Mouse (Mus musculus) bone marrow, adult 2 months (tissue): ENCODE results near the gene Dph2. TPM values are rescaled to one million over a fixed set of nuclear protein-coding genes. Genes with fewer than 3 reads are reported as not detected.
A peak's percentile ranks its signal among the peaks of the same experiment; 100 is the strongest.

Source experiments
- H3K27ac ChIP-seq: fragments of 200-500 bp; 2 replicates; pipeline ENCODE4 v1.5.1; 2012; ENCODE audit warnings: low read depth, mild to moderate bottlenecking, control low read depth, inconsistent platforms, low read length; ENCODE audit not compliant: control insufficient read depth, poor library complexity, insufficient read depth
- H3K4me1 ChIP-seq: fragments of 200-500 bp; 2 replicates; pipeline ENCODE4 v1.6.1; 2011; ENCODE audit warnings: low read length; ENCODE audit not compliant: control insufficient read depth, insufficient read depth
- H3K4me3 ChIP-seq: fragments of 200-500 bp; replicated peaks from 2 replicates; pipeline ENCODE3; 2011; ENCODE audit warnings: mild to moderate bottlenecking, low read depth, low read length, control low read depth; ENCODE audit not compliant: control insufficient read depth
- CTCF ChIP-seq: fragments of 200-500 bp; IDR thresholded peaks from 2 replicates; pipeline ENCODE4 v1.5.1; 2011; ENCODE audit warnings: low read length, control low read depth; ENCODE audit not compliant: control insufficient read depth, insufficient read depth
- POLR2A ChIP-seq: fragments of 200-500 bp; IDR thresholded peaks from 2 replicates; pipeline ENCODE4 v1.6.1; 2011; ENCODE audit warnings: low read depth, mild to moderate bottlenecking, control low read depth, low read length, borderline replicate concordance; ENCODE audit not compliant: control insufficient read depth
- WGBS: fragments of 180-500 bp; shearing (Covaris S2); methylation state at CpG from one replicate; pipeline ENCODE4 v1.1.7; 2018; 5-methylcytosine and 5-hydroxymethylcytosine counted together
- polyA plus RNA-seq: library from polyadenylated mRNA; stranded (reverse); fragments of >200 nt; gene quantifications from 2 replicates; pipeline ENCODE4 v1.2.4, GENCODE M21; 2011; ENCODE audit warnings: low replicate concordance; ENCODE audit not compliant: missing spikeins, insufficient read depth, insufficient read length

Dph2 gene
- polyA plus RNA-seq, 1 experiment = 7.0 TPM

DNA sequence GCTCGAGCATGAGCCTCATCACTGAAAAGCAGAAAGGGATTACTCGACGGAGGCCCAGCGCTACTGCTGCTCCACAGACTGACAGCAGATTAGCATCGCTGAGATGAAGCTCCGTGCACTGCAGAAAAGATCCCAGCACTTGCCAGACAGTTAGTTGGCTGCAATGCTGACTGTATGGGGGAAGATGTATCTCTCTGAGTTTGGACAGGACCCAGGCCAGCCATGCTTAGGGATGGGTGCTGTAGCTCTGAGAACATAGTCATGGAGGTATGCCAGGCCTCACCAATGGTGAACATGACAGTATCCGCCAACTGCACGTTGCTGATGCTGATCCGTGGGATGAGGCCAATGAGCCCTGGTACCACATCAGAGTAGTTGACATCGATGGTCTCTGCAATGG, 12.3 kb upstream of the Dph2 start:
- Histone ChIP-seq H3K4me1 (no peaks in the 10 kb centered on the region), H3K27ac (no peak overlapping the region), H3K4me3 (no peak overlapping the region)
- WGBS = 87% methylated on average over 10 of the region's 10 CpGs
- TF ChIP-seq POLR2A (no peak), CTCF (no peak)

DNA sequence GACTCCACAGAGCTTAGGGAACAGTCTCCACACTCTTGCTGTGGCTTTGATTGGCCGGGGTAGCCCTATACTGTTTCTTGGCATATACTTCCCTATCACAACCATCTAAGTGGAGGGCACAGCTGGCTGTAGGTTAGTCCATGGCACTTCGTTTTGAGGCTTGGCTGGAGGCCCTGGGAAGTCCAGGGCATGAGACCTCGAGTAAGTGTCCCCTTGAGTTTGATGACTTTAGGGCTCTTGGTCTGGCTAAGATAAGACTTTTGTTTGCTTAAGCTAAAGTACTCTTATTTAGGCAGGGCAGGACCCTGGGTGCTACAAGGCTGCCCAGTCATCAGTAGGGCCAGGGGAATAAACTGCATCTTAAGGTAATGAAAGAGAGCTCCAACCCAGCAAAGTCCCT, 6.3 kb upstream of the Dph2 start:
- 67% methylated on average over 3 of the region's 3 CpGs for WGBS
- Histone ChIP-seq H3K4me1 (no peaks in the 10 kb centered on the region), H3K27ac (no peak overlapping the region), H3K4me3 (no peak overlapping the region)
- TF ChIP-seq POLR2A (no peak), CTCF (no peak)

DNA sequence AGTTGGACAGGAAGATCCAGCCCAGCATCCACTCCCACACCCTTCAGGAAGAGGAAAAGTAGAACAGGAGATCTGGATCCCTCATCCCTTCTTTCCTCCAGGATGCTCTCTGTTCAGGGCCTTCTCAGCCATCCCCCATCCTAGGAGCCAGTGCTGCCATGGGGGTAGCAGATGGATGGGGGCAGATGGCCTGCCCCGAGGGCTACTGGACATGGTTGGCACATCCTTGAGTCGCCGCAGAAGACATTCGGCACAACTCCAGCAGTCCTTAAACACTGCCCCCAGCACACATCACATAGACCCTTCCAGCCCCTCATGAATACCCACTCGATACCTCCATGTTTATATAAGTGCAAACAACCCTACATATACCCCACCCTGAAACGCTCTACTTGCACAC, 4.2 kb upstream of the Dph2 start:
- Histone ChIP-seq H3K27ac (no peak overlapping the region), H3K4me1 (no peaks in the 10 kb centered on the region; the same call in 1 of the 2 replicates), H3K4me3 (no peak overlapping the region)
- TF ChIP-seq CTCF (no peak), POLR2A (no peak)
- WGBS = 96% methylated on average over 6 of the region's 6 CpGs

DNA sequence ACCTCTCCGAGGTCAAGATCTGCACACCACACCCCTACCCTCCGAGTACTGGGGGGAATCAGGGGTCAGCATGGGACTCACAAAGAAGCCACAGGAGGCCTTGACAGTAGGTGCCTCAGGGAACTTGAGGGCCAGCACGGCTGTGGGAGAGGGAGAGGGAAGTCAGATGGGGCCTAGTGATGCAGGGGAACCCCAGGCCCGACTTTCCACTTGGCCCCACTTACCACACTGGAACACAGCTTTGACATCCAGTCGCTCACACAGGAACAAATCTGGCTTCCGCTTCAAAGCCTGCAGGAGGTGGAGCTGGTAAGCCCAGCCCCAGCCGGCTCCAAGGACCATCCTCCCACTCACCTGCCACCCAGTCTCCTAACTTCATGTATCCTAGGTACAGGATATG, 3.5 kb upstream of the Dph2 start:
- Histone ChIP-seq H3K27ac (no peak overlapping the region), H3K4me1 (no peaks in the 10 kb centered on the region; the same call in 1 of the 2 replicates), H3K4me3 (no peak overlapping the region)
- WGBS = 78% methylated on average over 7 of the region's 7 CpGs
- TF ChIP-seq CTCF = no peak
- TF ChIP-seq POLR2A = no peak

DNA sequence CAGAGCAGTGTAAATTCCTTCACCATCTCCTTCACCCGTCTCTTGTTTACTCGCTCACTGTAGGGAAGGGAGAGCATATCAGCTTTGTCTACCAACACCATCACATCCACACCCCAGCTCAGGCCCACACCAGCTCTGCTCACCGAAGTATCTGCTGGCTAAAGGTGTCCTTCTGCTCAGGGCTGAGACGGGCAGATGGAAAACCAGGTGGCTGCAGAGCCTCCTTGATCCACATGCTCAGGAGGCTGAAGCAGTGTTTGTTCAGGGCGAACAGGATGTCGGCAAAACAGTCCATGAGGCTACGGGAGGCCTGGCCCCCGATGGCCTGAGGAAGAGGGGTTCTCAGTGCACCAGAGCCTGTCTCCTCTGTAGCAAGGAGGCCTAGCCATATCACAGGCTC, 2.8 kb upstream of the Dph2 start:
- Histone ChIP-seq H3K4me3 (no peak overlapping the region), H3K27ac (no peak overlapping the region), H3K4me1 (no peaks in the 10 kb centered on the region; the same call in 1 of the 2 replicates)
- TF ChIP-seq CTCF (no peak), POLR2A (no peak)
- 89% methylated on average over 8 of the region's 8 CpGs for WGBS

DNA sequence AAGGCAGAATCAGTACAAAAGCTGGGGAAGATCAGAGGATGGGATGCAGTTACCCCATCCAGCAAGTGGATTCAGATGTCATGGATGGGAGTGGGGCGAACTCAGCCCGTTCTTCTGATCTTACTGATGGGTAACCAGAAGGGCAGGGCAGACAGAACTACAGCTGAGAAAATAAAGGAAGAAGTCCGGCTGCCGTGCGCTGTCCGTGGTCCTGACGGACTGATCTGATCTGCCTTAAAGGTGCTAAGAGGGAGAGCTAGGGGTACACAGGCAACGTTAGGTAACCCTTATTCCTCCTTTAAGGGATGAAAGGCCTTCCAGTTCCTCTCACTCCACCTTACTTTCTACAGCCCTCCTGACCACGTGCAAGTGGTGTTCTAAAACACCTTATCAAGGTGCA, 1.5 kb upstream of the Dph2 start:
- 16% methylated on average over 9 of the region's 9 CpGs for WGBS
- H3K27ac ChIP-seq = no peak overlapping the region
- no peak for TF ChIP-seq CTCF
- no peak for TF ChIP-seq POLR2A

DNA sequence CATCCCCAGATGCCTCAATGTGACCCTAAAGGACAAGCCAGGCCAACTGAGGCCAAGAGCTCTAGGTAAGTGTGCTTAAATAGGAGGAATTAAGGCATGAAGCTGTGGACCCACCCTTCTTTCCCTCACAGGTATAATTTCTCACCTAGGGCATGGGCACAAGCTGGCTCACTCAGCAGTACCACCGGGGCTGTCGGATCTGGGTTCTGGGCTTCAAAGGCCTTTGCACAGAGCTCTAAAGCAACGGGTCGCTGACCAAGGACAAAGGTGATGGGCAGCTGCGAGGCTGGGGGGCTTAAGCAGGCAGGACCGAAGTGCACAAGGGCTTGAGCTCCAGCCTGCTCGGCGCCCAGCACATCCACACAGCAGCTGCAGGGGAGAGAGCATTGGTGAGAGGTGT, 1.1 kb downstream of the Dph2 start:
- peaks cover 2% of the 10 kb centered on the region; the same call in 1 of the 2 replicates for H3K4me1 ChIP-seq

More for the DNA sequence above, 1.5 kb upstream of the Dph2 start:
- Histone ChIP-seq H3K4me1 (no peaks in the 10 kb centered on the region; the same call in 1 of the 2 replicates), H3K4me3 (no peak overlapping the region)

DNA sequence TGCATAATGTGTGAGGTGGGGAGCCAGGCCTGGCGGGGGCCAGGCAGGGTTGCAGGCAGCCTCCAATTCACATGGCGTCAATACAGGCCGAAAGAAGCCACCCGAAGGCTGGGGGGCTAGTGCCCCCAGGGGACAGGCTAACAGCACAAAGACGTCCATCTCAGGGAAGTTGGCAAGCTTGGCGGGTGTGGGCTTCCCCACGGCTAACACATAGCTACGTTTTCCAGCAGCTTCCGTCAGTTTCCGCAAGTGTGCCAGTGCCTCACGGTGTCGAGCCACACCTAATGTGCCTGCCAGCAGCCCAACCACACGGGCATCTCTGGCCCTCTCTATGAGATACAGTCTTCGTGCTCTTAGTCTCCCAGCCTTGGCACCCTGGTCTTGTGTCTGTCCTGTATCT, 1.8 kb downstream of the Dph2 start:
- H3K4me1 ChIP-seq = peaks cover 2% of the 10 kb centered on the region; the same call in 1 of the 2 replicates
- WGBS = 88% methylated on average over 14 of the region's 14 CpGs

More for the DNA sequence above, 1.1 kb downstream of the Dph2 start:
- 91% methylated on average over 8 of the region's 8 CpGs for WGBS
- no peak overlapping the region for H3K27ac ChIP-seq
- H3K4me3 ChIP-seq = peak overlapping the region; percentile 7
- no peak for TF ChIP-seq POLR2A
- TF ChIP-seq CTCF = no peak

DNA sequence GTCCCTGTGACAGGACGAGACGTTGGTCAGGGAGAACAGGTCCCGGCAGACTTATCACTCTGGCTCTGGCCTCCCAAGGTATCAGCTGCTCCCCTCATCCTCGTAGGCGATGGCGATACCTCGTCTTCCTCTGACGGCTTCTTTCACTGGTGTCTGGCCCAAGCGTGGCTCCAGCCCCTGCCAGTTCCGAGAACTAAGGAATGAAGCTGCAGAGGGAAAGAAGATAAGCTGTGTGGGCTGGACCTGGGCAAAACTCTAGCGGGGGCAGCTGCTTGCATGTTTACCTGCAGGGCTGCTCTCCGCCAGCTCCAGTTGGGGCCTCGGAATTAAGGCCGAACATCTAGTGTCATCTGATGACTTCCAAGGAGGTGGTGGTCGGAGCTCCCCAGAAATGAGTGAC, 2.4 kb downstream of the Dph2 start:
- 89% methylated on average over 15 of the region's 15 CpGs for WGBS
- H3K4me1 ChIP-seq = peaks cover 2% of the 10 kb centered on the region; the same call in 1 of the 2 replicates
- H3K4me3 ChIP-seq = no peak overlapping the region
- TF ChIP-seq POLR2A = no peak
- no peak overlapping the region for H3K27ac ChIP-seq

More for the DNA sequence above, 1.8 kb downstream of the Dph2 start:
- TF ChIP-seq CTCF (no peak), POLR2A (no peak)
- Histone ChIP-seq H3K27ac (no peak overlapping the region), H3K4me3 (no peak overlapping the region)
